Mouse (Mus musculus) urinary bladder, postnatal 10 days (tissue): ENCODE data around the gene Zscan21.
A peak's percentile ranks its signal among the peaks of the same experiment; 100 is the strongest.

Source experiments
- DNase-seq: peaks from one replicate; pipeline ENCODE4 v3.0.0; 2022; ENCODE audit warnings: low spot score

The Zscan21 gene

DNA sequence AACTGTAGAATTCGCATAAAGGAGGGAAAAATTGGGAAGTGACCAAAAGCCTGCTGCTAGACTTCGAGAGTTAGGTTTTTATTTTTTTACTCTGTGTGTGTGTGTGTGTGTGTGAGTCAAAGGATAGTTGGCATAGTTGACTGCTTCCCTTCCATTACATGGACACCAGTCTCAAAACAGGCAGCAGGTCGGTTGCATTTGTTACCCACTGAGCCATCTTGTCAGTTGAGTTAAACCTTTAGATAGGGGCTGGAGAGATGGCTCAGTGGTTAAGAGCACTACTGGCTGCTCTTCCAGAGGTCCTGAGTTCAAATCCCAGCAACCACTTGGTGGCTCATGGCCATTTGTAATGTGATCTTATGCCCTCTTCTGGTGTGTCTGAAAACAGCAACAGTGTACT is 1.3 kb downstream of the Zscan21 start:
- no peak for DNase-seq

DNA sequence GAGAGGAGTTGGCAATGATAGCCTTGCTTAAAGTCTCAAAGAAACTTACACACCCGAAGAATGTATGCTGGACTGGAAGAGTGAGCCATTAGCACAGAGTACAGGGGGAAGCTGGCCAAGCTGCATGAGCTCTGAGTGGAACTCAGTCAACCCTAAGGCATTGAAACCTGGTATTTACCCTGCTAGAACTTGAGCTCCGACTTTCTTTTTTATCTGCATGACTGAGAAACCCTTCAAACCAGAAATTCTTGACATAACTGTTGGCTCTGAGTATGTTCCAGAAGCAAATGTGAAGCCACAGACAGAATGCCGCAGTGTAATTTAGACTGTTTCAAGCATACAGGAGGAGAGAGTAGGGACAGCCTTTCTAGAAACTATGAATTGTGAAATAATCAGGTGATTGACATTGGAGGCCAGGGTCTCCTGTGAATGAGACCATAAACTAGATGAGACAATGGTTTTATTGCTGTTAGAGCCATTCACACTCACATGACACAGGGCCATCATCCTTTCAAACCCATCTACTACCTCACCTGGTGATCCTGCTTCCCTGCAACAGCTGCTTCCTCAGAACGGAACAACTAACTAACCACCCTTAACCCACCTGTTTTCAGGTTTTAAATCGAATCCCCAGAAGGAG is 15.8 kb downstream of the Zscan21 start:
- DNase-seq = no peak

GRCm38 (mm10) chr5:138137257-138137656 is 20.6 kb downstream of the Zscan21 start:
- no peak for DNase-seq

GRCm38 (mm10) chr5:138137935-138138549 is 21.3 kb downstream of the Zscan21 start:
- DNase-seq = no peak

DNA sequence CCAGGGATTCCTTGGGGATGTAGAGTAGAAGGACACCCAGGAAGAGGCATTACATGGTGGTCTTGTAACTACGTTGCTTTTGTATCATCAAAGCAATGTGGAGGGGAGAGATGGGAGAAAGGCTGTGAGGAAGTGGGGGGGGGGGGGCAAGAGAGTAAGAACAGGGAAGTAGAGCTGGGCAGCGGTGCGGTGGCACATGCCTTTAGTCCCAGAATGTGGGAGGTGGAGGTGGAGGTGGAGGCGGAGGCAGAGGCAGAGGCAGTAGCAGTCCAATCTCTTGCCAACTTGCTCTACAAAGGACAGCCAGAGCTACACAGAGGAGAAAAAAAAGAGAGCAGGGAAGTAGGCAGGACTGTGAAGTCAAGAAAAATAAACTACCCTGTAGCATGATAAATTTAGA is 21.9 kb downstream of the Zscan21 start:
- no peak for DNase-seq

- no peak for DNase-seq
Observed at GRCm38 (mm10) chr5:138154390-138154789, 37.7 kb downstream of the Zscan21 start.

GRCm38 (mm10) chr5:138155443-138155976 is 38.8 kb downstream of the Zscan21 start, which contains the start of gene Zfp113:
Gene Zfp113, minus strand, starts transcription at chr5:138155744.
- DNase-seq = no peak

DNA sequence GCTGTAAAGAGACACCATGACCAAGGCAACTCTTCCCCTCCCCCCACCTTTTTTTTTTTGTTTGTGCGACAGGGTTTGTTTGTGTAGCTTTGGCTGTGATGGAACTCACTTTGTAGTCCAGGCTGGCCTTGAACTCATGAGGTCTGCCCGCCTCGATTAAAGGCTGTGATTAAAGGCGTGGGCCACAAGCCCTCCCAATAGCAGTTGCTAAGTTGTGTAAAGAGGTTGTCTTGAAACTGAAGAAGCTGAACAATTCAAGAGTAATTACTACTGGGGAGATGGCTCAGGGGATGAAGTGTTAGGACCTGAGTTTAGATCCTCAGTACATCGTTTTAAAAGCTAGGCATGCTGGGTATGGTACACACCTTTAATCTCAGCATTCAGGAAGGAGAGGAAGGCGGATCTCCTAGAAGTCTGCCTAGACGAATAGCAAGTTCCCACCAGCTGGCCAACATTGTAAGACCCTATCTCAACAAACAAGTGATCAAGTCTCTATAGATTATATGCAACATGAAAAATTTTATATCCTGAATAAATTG is 43.6 kb downstream of the Zscan21 start:
- DNase-seq = no peak

GRCm38 (mm10) chr5:138160842-138161665 is 44.4 kb downstream of the Zscan21 start, which contains the start of gene Cops6:
Gene Cops6, plus strand, starts transcription at chr5:138161071.
- DNase-seq = peak; percentile 87

- DNase-seq = no peak
Observed at GRCm38 (mm10) chr5:138163046-138163445, 46.3 kb downstream of the Zscan21 start.

GRCm38 (mm10) chr5:138163610-138164009 is 46.9 kb downstream of the Zscan21 start:
- DNase-seq = no peak

DNA sequence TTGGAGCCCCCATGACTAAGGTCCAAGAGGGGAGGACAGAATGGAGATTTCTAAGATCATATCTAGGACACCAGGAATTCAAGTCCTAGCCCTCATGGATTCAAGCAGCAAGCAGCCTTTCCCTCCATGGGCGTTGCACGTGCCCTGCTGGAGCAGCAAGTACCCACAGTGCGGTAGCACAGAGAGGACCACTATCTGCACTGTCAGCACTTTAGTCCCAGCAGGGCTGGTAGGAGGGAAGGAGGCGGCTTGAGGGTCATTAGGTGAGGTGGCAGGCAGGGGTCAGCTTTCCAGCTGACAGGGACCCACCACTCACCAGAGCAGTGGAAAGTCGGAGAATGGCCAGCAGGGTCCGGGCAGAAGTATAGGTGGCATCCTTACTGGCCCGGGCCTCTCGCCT is 48.9 kb downstream of the Zscan21 start:
- no peak for DNase-seq

DNA sequence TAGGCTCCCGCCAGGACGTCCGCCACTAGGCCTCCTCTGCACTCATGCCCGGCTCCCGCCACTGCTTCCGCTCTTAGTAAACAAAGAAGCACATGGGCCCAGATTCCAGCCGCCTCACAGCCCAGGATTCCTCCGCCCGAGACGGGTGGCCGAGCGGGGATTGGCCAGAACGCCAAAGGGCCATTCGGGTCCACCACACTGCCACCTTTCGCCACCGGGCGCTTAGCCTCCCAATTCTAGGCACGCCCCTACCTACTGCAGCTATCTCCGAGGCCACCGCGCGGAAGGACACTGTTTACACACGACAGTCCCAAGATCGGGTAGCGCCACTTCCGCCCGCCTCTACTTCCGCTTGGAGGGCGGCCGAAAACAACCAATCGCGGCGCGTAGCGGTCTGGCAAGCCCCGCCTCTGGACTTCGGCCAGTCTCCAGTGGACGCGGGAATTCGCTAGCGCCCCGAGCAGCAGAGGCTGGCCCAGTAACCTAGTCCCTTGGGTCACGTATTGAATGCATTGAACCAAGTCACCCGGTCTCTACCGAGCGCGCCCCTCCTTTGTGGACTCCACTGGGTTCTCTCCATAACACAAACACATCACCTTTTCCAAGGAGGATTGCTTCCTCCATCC is 54.3 kb downstream of the Zscan21 start:
- peak; percentile 90 for DNase-seq

DNA sequence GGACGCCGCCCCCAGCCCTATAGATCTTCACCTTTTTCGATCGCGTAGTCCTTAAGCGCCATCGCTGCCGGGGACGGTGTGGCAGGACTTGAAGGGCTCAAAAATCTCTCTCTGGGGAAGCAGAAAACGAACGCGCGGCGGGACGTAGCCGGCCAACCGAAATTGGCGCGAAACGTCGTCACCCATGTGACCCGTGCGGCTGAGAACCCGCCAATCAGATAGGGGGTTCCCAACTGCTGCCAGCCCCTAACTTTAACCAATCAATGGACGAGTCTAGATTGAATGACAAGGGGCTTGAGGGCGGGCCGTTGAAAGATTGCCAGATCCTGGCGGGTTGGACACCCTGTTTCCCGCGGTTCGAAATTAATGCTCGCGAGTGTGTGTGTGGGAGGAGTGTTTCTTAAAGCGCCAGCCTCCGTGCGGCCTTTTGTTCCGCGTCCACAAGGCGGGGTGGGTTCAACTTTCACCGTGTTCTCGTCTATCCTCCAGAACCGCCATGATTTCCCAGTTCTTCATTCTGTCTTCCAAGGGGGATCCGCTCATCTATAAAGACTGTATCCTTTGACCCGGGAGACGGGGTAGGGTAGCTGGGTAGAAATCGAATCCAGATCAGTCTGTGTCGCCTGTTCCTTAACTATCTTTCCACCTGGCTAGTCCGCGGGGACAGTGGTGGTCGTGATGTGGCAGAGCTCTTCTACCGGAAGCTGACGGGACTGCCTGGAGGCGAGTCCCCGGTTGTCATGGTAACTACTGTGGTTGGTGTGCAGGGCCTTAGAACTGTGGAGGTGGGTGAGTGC is 55.2 kb downstream of the Zscan21 start, which contains the start of the genes Ap4m1 and Mcm7:
Ap4m1 (plus strand) TSS at position 308 of the 797 bp plus-strand sequence.
Mcm7 (minus strand) TSS at position 728 of the 797 bp plus-strand sequence.
- peak; percentile 89 for DNase-seq

DNA sequence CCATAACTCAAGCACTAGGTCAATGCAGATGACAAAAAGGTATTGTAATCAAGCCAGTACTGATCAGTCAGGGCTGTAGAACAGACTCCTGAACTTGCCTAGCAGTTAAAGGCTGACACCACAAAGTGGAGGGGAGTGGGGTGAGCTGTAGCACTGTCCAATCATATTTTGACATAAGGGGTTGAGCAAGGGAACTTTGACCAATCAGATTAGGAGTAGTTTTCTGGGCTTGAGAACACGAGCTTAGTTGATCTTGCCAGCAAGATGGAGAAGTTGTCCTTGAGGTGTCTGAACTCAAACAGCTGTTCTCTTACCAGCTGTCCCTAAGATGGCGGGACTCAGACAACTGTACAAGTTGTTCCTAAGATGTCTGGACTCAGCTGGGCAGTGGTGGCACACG is 56.5 kb downstream of the Zscan21 start:
- no peak for DNase-seq
